Comparison of ENCODE assay signal across 8 mouse cellular contexts in genomic region chr9:70679132-70680091, GRCm38 (mm10). TPM values are rescaled to one million over a fixed set of nuclear protein-coding genes. Genes with fewer than 3 reads are reported as not detected.
A peak's percentile ranks its signal among the peaks of the same experiment; 100 is the strongest.
DNase-seq lines count a peak whose midpoint lies in the region; ATAC-seq lines count a peak whose summit lies in the region.

No protein-coding gene starts in this region.

- no peaks in the 10 kb centered on the region for H3K36me3 ChIP-seq in hindbrain, embryonic 15.5 days

- peak overlapping the region; percentile 81 for H3K9ac ChIP-seq in hindbrain, embryonic 15.5 days

- no peaks in the 10 kb centered on the region for H3K27me3 ChIP-seq in hindbrain, embryonic 15.5 days

- intact Hi-C loops in left cerebral cortex, postnatal 25 days (cut with DNase I): loop anchor here (1.0 to 10.0 kb wide), 4 partner anchors 22 to 398 kb away; partner anchors contain the start of gene Mindy2

- ATAC-seq in cerebellum, adult (ENCODE audit: insufficient number of reproducible peaks, low FRiP score, low TSS enrichment): peak; percentile 43
- no peak; the same call in none of the 2 replicates for ATAC-seq in hindbrain, embryonic 15.5 days (ENCODE audit: low FRiP score, low read depth)
- peak; percentile 16; the same call in 1 of the 2 replicates for ATAC-seq in megakaryocyte progenitor cell, adult 5-6 weeks (replicated peaks; ENCODE audit: poor library complexity)

- peak overlapping the region; percentile 86 for H3K4me3 ChIP-seq in hindbrain, embryonic 15.5 days

- H3K27ac ChIP-seq in hindbrain, embryonic 15.5 days (replicated peaks): peak overlapping the region; percentile 96

- H3K9me3 ChIP-seq in hindbrain, embryonic 15.5 days: no peaks in the 10 kb centered on the region

- H3K4me1 ChIP-seq in hindbrain, embryonic 15.5 days (replicated peaks): peaks cover 24% of the 10 kb centered on the region

- WGBS in hindbrain, embryonic 15.5 days: under 1% methylated on average over 92 of the region's 103 CpGs

- DNase-seq in cerebellum, adult 9-10 months: no peak
- DNase-seq in cerebellum, postnatal 10 days: peak; percentile 73 to 74
- peak; percentile 20 to 35 for DNase-seq in frontal cortex, postnatal 14 days (ENCODE audit: low spot score in 2 of 2)
- peak; percentile 26 to 45 for DNase-seq in left cerebral cortex, postnatal 25 days (ENCODE audit: low spot score in 2 of 2)
- peak; percentile 2 to 24 for DNase-seq in right cerebral cortex, postnatal 36 days (ENCODE audit: low spot score in 2 of 2)

- H3K4me2 ChIP-seq in hindbrain, embryonic 15.5 days: peak overlapping the region; percentile 68

RNA-seq across cellular contexts. Expression of gene Adam10, which starts 0.6 kb away (rescaled TPM):
- polyA plus RNA-seq in hindbrain, embryonic 15.5 days (2015; fragmentation: Nextera tagmentation; extraction: Ambion mirVana): 54.9 and 55.3 TPM in 2 replicates
- 10 to 100 TPM; 69.1 to 71.4 TPM for total RNA-seq in left cerebral cortex, postnatal 25 days (2021)
- 105 and 107 TPM in 2 replicates for total RNA-seq in megakaryocyte progenitor cell, adult 5-6 weeks (2015)
- 42.0 and 51.7 TPM in 2 replicates for total RNA-seq in megakaryocyte progenitor cell, adult 5-6 weeks (2017)

RNA-seq across cellular contexts. Expression of gene Mindy2, which starts 22.4 kb away (rescaled TPM):
- 26.7 and 28.0 TPM in 2 replicates for polyA plus RNA-seq in hindbrain, embryonic 15.5 days (2015; fragmentation: Nextera tagmentation; extraction: Ambion mirVana)
- total RNA-seq in left cerebral cortex, postnatal 25 days (2021): 10 to 100 TPM; 35.0 to 39.3 TPM
- 10.1 and 12.5 TPM in 2 replicates for total RNA-seq in megakaryocyte progenitor cell, adult 5-6 weeks (2015)
- total RNA-seq in megakaryocyte progenitor cell, adult 5-6 weeks (2017): 9.9 and 11.9 TPM in 2 replicates

RNA-seq across cellular contexts. Expression of gene Gm10642, which starts 23.4 kb away (rescaled TPM):
- 0.64 and 1.0 TPM in 2 replicates for polyA plus RNA-seq in hindbrain, embryonic 15.5 days (2015; fragmentation: Nextera tagmentation; extraction: Ambion mirVana)
- total RNA-seq in left cerebral cortex, postnatal 25 days (2021): 1 to 10 TPM; 1.1 to 1.5 TPM
- total RNA-seq in megakaryocyte progenitor cell, adult 5-6 weeks (2015): 0.39 TPM in 1 of 2 replicates, not detected in the other
- 0.14 and 0.92 TPM in 2 replicates for total RNA-seq in megakaryocyte progenitor cell, adult 5-6 weeks (2017)
